Mouse (Mus musculus) embryonic facial prominence, embryonic 14.5 days (tissue): ENCODE results near the gene Carmil1. TPM values are rescaled to one million over a fixed set of nuclear protein-coding genes. Genes with fewer than 3 reads are reported as not detected.
A peak's percentile ranks its signal among the peaks of the same experiment; 100 is the strongest.

ENCODE experiments used
- ATAC-seq: fragments of 200-750 bp; cut with Nextera tagmentation; 2 replicates; pipeline ENCODE4 v1.8.0; 2017; ENCODE audit warnings: low read depth, moderate number of reproducible peaks, moderate TSS enrichment
- DNase-seq: peaks from one replicate; pipeline ENCODE4 v3.0.0-alpha.2; 2015; ENCODE audit warnings: low spot score
- H3K27ac ChIP-seq: fragments of 300-500 bp; sonication (generic); replicated peaks from 2 replicates; pipeline ENCODE4 v1.5.1; 2014; ENCODE audit warnings: low read depth, mild to moderate bottlenecking, low read length, moderate library complexity
- H3K27me3 ChIP-seq: fragments of 300-500 bp; sonication (generic); replicated peaks from 2 replicates; pipeline ENCODE4 v1.6.1; 2014; ENCODE audit warnings: low read length; ENCODE audit not compliant: control insufficient read depth, insufficient read depth
- H3K36me3 ChIP-seq: fragments of 300-500 bp; sonication (generic); 2 replicates; pipeline ENCODE4 v1.6.1; 2014; ENCODE audit warnings: low read length, mixed read lengths; ENCODE audit not compliant: control insufficient read depth, insufficient read depth
- H3K4me1 ChIP-seq: fragments of 300-500 bp; sonication (generic); 2 replicates; pipeline ENCODE4 v1.6.1; 2014; ENCODE audit warnings: antibody characterized with exemption, low read length; ENCODE audit not compliant: control insufficient read depth, insufficient read depth
- H3K4me2 ChIP-seq: fragments of 300-500 bp; sonication (generic); 2 replicates; pipeline ENCODE4 v1.6.1; 2014; ENCODE audit warnings: low read depth, mild to moderate bottlenecking, low read length, moderate library complexity, mixed read lengths
- H3K4me3 ChIP-seq: fragments of 300-500 bp; sonication (generic); 2 replicates; pipeline ENCODE4 v1.5.1; 2014; ENCODE audit warnings: low read depth, mild to moderate bottlenecking, low read length
- H3K9ac ChIP-seq: fragments of 300-500 bp; sonication (generic); 2 replicates; pipeline ENCODE4 v1.6.1; 2014; ENCODE audit warnings: low read depth, mild to moderate bottlenecking, low read length, moderate library complexity, mixed read lengths
- H3K9me3 ChIP-seq: fragments of 300-500 bp; sonication (generic); 2 replicates; pipeline ENCODE4 v1.6.1; 2016; ENCODE audit warnings: low read length; ENCODE audit not compliant: control insufficient read depth
- WGBS: fragments of 180-500 bp; shearing (Covaris S2); extraction: QIAGEN DNeasy Blood & Tissue Kit; methylation state at CpG from one replicate; pipeline ENCODE4 v1.1.7; 2014; 5-methylcytosine and 5-hydroxymethylcytosine counted together
- polyA plus RNA-seq: library from polyadenylated mRNA; unstranded; fragments of >200 nt; fragmentation: Nextera tagmentation; extraction: Ambion mirVana; gene quantifications from 2 replicates; pipeline ENCODE4 v1.2.1, GENCODE M21; 2014

The Carmil1 gene
- polyA plus RNA-seq, 1 experiment from 2014 or later, result 31.3 TPM

DNA sequence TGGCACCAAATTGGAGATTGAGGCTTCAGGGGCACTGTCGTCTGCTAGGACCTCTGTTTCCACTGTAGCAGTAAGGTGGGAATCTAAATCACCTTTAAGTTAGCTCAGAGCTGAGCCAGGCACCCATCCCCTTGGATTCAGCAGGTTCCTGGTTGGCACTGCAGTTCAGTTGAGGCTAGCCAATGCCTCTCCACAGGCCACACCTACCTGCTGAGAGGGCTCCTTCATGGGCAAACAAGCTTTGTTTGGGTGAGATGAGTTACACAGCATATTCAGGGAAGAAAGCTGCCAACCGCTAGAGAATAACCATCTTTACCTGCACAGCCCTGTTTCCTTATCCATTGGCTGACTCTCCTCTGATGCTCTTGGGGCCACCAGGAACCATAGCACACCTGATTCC, 149.9 kb downstream of the Carmil1 start:
- no peak for DNase-seq
- H3K27ac ChIP-seq, result no peak overlapping the region
- H3K9ac ChIP-seq, result no peak overlapping the region
- ATAC-seq, result no peak
- no peaks in the 10 kb centered on the region for H3K27me3 ChIP-seq
- WGBS, result 95% methylated on average over 2 of the region's 2 CpGs
- H3K9me3 ChIP-seq, result no peaks in the 10 kb centered on the region
- no peak overlapping the region for H3K4me3 ChIP-seq
- peaks cover 5% of the 10 kb centered on the region; the same call in 1 of the 2 replicates for H3K4me1 ChIP-seq
- no peaks in the 10 kb centered on the region for H3K36me3 ChIP-seq
- no peak overlapping the region for H3K4me2 ChIP-seq

- Histone ChIP-seq H3K27ac (no peak overlapping the region), H3K9me3 (no peaks in the 10 kb centered on the region), H3K27me3 (no peaks in the 10 kb centered on the region), H3K4me3 (no peak overlapping the region), H3K4me2 (no peak overlapping the region), H3K4me1 (no peaks in the 10 kb centered on the region), H3K36me3 (no peaks in the 10 kb centered on the region), H3K9ac (no peak overlapping the region)
- no peak for DNase-seq
- 91% methylated on average over 1 of the region's 1 CpGs for WGBS
- ATAC-seq, result no peak
Observed at GRCm38 (mm10) chr13:24128731-24129130, 151.9 kb downstream of the Carmil1 start.

DNA sequence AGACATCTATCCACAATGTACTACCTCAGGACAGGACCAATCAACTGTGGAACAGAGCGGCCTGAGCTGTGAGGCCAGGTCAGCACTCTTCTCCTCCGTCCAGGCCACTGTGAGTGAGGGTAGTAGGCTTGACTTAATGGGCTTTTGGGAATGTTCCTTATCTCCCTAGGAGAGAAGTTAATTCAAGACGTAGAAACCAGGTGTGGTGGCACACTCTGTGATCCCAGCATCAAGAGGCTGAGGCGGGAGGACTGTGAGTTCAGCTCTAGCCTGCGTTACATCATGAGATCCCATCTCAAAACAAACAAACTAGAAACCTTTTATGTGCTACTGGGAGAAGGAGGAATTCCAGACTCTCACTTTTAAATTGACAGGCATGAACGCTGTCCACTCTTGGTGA, 154.7 kb downstream of the Carmil1 start:
- no peaks in the 10 kb centered on the region for H3K27me3 ChIP-seq
- 0 out of 2 replicates have a peak, but pooled peaks cover 2% of the 10 kb centered on the region for H3K36me3 ChIP-seq
- H3K4me1 ChIP-seq, result no peaks in the 10 kb centered on the region
- 54% methylated on average over 6 of the region's 6 CpGs for WGBS
- no peak for ATAC-seq
- H3K27ac ChIP-seq, result no peak overlapping the region
- H3K9me3 ChIP-seq, result no peaks in the 10 kb centered on the region
- H3K9ac ChIP-seq, result no peak overlapping the region
- no peak overlapping the region for H3K4me3 ChIP-seq
- no peak for DNase-seq
- H3K4me2 ChIP-seq, result no peak overlapping the region

GRCm38 (mm10) chr13:24117181-24117812, 163.3 kb downstream of the Carmil1 start:
- H3K36me3 ChIP-seq, result peaks cover 11% of the 10 kb centered on the region; the same call in 1 of the 2 replicates
- H3K9me3 ChIP-seq, result no peaks in the 10 kb centered on the region
- no peak overlapping the region for H3K4me3 ChIP-seq
- H3K27ac ChIP-seq, result no peak overlapping the region; the same call in 1 of the 2 replicates
- H3K27me3 ChIP-seq, result no peaks in the 10 kb centered on the region
- DNase-seq (no peak), ATAC-seq (no peak)
- no peaks in the 10 kb centered on the region for H3K4me1 ChIP-seq
- H3K4me2 ChIP-seq, result no peak overlapping the region
- WGBS, result 66% methylated on average over 7 of the region's 7 CpGs
- no peak overlapping the region for H3K9ac ChIP-seq

DNA sequence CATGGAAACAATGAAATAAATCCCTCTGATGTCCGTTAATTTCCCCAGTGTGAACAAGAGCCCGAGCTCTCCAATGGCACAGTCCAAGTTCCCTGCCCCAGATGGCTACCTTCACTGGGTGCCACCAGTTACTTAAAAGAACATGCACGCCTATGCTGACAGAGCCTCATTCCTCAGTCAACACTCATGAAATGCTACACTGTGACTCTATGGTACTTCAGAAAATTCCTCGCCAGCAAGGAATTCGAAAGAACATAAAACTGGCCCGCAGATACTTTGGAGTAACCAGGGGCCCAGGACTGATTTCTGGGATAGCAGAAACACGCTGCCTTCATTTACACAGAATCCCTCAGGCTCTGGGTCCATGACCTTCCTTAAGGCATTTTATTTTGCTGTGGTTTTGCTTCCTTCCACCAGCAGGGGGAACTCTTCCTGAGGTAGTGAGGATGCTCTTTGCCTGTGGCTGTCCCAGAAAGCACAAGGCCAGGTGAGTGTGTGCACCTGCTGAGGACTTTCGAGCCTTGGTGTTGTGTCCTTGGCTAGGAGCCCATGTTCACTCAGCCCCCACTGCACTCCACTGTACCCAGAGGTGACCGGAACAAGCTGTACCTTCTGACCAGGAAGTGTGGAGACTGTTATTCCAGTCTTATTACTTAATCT, 167.8 kb downstream of the Carmil1 start:
- ATAC-seq, result peak; percentile 57; the same call in 1 of the 2 replicates

DNA sequence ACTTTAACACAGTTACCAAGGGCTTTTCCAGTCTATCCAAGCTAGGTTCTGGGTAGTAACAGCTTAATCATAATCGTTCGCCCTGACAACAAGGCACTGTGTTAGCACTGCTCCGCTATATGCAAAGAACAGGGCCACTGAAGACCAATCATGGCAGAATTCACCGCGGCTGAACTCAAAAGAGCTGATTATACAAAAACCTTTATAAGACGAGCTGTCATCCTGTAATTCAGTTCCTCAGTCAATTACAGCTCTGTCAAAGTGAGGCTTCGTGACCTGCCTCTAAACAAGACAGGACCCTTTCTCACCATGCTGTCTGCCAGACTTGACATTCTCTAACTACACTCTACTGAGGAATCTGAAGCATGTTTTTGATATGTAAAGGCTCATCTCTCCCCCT, 170.3 kb downstream of the Carmil1 start:
- ATAC-seq (no peak), DNase-seq (no peak)
- Histone ChIP-seq H3K36me3 (peaks cover 13% of the 10 kb centered on the region; the same call in 1 of the 2 replicates), H3K4me2 (no peak overlapping the region), H3K27me3 (no peaks in the 10 kb centered on the region), H3K4me1 (no peaks in the 10 kb centered on the region), H3K9me3 (no peaks in the 10 kb centered on the region), H3K4me3 (no peak overlapping the region), H3K9ac (no peak overlapping the region), H3K27ac (no peak overlapping the region)
- 76% methylated on average over 7 of the region's 7 CpGs for WGBS

More for the DNA sequence above, 167.8 kb downstream of the Carmil1 start:
- no peaks in the 10 kb centered on the region for H3K27me3 ChIP-seq
- WGBS, result 73% methylated on average over 9 of the region's 9 CpGs
- H3K9me3 ChIP-seq, result no peaks in the 10 kb centered on the region
- 0 out of 2 replicates have a peak, but pooled peaks cover 13% of the 10 kb centered on the region for H3K36me3 ChIP-seq
- H3K4me1 ChIP-seq, result no peaks in the 10 kb centered on the region
- H3K4me2 ChIP-seq, result no peak overlapping the region
- no peak overlapping the region for H3K4me3 ChIP-seq
- H3K27ac ChIP-seq, result no peak overlapping the region
- H3K9ac ChIP-seq, result no peak overlapping the region
- DNase-seq, result peak; percentile 61

DNA sequence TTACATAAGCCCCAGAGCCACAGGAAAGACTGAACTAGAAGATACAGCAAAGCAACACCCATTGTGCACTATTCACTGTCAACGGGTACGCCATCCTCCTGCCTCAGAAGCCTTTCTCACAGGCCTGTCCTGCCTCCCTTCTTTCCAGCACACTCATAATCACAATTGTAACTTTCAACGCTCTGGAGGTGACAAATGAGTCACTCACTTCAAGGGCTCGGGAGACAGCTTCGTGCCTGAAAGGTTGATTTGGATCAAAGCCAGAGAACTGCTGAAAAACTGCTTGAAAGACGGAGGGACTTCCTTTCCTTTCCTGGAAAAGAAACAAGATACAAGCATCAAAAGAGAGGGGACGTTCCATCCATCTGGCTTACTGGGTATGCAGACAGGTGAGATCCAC, 172.3 kb downstream of the Carmil1 start:
- no peak overlapping the region for H3K27ac ChIP-seq
- H3K36me3 ChIP-seq, result peaks cover 13% of the 10 kb centered on the region; the same call in 1 of the 2 replicates
- ATAC-seq, result no peak
- WGBS, result 50% methylated on average over 7 of the region's 7 CpGs
- H3K9me3 ChIP-seq, result no peaks in the 10 kb centered on the region
- peak; percentile 5 for DNase-seq
- no peak overlapping the region for H3K9ac ChIP-seq
- no peak overlapping the region for H3K4me2 ChIP-seq
- H3K27me3 ChIP-seq, result no peaks in the 10 kb centered on the region
- H3K4me3 ChIP-seq, result no peak overlapping the region
- H3K4me1 ChIP-seq, result no peaks in the 10 kb centered on the region

DNA sequence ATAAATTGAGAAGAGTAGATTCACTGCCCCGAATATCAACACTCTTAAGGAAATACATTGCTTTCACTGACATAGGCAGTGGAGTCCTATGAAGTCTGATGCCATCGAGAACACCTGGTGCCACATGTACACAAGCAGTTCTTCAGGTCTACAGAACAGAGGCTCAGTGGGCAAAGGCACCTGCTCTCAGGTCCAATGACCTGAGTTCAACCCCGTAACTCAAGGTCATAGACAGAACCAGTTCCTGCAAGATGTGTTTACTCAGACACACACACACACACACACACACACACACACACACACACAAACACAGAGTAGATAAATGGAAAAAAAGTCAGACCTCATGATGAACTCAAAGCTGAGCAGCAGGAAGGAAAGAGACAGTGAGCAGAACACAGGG, 173.5 kb downstream of the Carmil1 start:
- Histone ChIP-seq H3K9me3 (no peaks in the 10 kb centered on the region), H3K36me3 (peaks cover 13% of the 10 kb centered on the region; the same call in 1 of the 2 replicates), H3K27ac (no peak overlapping the region), H3K4me3 (no peak overlapping the region), H3K9ac (no peak overlapping the region), H3K4me2 (no peak overlapping the region), H3K4me1 (no peaks in the 10 kb centered on the region), H3K27me3 (no peaks in the 10 kb centered on the region)
- WGBS, result 87% methylated on average over 3 of the region's 3 CpGs
- DNase-seq (no peak), ATAC-seq (no peak)
